Mouse (Mus musculus) fibroblast of lung, adult 2 months (primary cell): Measurements from ENCODE around the gene Ptprg.
"Not testable (repeated sequence)": the region's sequence is repeated elsewhere in the genome, so short reads cannot be mapped to it uniquely, and the experiment has no call there.

ENCODE experiments used
- DNase-seq: peaks from one replicate; pipeline ENCODE4 v3.0.0-alpha.2; 2011; ENCODE audit warnings: low read depth

The Ptprg gene

DNA sequence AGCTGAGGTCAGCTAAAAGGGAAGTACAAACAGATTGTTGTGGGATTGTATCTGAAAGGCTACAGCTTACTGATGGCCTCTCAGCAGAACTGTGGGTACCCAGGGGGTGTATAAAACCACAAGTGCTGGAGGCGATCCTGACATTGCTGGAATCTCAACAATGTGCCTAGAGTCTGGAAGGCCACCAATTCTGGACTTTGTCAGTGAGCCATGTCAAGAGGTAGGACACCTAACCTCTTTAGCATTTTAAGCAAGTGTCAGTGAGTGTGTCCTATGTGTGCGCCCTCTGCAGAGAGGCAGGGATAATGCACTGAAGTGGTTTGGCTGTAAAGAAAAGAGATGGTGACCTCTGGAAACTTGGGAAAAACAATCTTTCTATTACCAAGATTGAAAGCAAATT is 504.5 kb downstream of the Ptprg start:
- peak; percentile 14 for DNase-seq

DNA sequence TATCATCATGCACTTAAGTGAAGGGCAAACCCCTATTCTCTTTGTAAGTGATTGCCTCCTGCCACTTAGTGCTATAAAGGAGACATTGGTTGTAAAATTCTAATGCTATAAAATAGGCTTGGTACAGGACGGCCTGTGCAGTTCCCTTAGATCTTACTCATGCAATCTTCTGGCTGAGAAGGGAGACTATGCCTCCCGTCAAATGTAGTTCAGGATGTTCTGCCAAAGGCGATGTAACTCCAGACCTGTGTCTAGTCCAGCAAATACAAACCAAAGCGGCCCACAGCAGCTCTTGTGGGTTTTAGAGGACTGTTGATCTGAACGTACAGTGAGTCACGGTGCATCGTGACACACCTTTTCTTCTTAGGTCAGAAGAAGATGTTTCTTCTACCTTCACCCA is 505.8 kb downstream of the Ptprg start:
- no peak for DNase-seq

DNA sequence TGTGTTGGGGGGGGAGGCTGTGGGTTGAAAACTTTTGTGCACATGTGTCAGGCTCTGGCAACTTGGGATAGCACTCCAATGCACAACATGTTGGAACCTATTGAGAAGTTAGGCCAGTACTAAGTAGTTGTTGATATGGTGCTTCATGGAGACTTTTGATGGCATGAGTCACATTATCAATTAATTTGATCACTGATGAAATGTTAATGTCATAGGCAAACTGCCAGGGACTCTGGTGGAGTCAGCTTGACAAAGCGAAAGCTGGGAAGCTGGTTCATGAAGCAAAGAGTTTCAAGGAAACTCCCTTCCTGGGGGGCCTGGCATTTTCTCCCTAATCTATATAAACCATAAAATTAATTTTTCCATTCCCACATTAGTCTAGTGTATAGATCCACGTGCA is 508.0 kb downstream of the Ptprg start:
- DNase-seq, result not testable (repeated sequence)

DNA sequence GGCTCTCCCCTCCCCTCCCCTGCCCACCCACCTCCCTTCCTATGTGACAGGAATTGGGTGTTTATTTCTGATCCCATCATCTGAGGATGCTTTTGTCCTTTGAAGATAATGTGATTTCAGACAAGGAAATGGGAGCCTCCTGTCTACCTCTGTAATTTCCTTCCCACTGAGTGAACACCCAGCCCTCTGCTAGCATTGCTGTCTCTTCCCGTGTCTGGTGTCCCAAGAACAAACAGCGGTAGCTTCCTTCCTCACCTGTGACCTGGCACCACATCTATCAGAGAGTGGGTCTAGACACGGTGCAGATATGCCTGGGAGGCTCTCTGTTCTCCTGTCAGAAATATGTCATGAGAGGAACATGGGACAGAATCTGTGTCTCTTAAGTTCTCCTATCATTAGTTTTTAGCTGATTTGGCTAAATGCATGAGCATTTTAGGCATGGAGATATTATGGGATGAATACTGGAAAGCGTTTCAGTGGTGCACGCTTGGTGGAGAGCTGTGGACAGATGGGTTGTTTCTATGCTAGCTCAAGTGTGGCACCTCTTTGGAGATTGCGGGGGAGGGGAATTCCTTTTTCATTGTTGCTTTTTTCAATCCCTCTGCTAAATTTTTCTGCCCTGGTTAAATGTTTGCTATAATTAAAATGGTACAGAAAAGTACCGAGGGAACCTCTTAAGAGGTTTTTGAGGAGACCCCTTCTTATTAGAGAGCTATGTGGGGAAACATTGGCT is 509.5 kb downstream of the Ptprg start:
- DNase-seq, result no peak

DNA sequence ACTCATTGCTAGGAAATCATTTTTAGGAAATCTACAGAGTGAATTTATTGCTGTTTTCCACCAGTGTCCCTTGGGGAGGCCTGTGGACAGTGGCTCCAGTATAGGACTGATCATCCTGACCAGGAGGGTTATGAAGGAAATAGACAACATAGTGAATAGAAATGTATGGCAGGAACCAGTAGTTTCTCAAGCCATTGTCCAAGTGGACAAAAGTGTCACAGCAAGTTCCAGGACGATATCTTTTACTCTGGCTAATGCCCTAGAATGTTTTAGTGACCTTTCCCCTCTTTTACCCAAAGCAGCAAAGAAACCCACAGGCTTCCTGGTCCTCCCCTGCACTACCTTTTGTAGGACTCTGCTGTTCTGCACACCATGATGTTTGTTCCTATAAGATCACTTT is 511.7 kb downstream of the Ptprg start:
- DNase-seq, result no peak

DNA sequence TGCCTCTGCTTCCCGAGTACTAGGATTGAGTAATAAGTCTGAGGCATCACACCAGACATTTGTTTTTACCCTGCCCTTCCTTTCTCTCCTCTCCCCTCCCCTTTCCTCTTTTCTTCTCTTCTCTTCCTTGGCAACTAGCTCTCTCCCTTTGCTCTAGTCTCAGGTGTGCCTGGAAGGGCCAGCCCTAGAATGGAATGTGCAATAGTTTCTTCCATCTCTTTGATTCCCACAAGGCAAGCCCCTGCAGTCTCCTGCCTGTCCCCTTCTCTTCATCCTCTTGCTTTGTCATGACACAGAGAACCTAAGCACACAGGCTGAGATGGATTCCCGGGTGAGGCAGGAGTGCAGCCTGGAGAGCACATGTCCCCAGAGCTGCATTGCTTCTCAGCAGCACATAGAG is 512.4 kb downstream of the Ptprg start:
- no peak for DNase-seq

DNA sequence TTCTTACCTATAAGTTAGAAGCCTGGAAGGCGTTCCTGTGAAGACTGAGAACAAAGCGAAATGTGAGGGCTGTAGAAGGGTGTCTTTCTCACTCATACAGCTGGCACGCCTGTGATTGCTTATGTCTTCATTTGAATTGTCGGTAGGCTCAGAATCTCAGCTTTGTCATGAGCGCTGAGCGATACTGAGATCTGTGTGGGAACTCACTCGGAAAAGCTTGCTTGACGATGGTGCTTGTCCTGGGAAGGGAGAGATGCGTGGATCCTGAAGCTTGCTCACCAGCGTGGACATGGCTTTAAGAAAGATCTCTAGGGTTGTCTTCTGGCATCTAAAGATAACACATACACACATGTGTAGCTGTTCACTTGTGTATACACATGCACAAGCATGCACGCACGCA is 516.4 kb downstream of the Ptprg start:
- DNase-seq, result no peak

DNA sequence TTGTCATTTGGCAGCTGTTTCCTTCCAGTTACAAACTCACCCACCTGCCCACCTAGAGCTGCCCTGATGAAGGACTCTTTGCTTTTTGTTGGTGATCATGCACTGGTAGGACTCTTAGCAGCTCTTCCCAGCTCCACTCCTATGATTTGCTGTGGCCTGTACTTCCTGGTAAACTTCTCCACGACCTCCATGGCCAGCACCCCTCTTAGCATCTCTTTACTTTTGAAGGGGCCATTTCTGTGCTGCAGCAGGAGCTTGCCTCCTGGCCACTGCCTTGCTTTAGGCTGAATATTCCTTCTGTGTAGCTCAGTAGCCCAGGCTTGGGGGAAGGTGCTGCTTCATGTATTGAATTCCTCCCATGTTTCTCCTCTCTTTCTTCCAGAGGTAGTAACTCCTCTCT is 517.0 kb downstream of the Ptprg start:
- DNase-seq, result no peak

DNA sequence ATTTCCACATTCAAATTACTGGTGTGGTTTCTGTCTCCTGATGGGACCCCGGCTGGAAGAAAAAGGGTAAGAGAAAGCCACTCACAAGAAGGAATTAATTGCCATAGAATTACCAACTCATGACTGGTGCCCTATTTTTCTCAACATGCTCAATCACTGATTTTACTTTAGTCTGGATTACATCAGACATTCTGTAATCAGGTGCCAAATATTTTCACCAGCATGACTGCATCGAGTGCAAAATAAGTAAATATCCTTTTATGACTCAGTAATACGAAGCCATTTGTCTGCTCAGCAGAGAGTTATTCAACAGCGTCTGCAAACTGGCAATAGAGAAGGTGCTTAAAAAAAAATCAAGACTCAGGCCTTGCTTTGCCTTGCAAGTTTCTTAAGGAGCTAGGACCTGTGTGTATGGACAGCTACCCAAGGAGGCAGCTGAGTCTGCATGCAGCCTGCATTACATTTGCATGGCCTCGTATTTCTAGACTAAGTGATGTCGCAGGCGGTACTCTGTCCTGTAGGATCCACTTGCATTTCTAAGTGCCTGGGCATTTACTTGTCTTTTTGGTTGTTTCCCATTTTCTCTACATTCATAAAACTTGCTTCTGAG is 517.6 kb downstream of the Ptprg start:
- DNase-seq, result peak; percentile 60

DNA sequence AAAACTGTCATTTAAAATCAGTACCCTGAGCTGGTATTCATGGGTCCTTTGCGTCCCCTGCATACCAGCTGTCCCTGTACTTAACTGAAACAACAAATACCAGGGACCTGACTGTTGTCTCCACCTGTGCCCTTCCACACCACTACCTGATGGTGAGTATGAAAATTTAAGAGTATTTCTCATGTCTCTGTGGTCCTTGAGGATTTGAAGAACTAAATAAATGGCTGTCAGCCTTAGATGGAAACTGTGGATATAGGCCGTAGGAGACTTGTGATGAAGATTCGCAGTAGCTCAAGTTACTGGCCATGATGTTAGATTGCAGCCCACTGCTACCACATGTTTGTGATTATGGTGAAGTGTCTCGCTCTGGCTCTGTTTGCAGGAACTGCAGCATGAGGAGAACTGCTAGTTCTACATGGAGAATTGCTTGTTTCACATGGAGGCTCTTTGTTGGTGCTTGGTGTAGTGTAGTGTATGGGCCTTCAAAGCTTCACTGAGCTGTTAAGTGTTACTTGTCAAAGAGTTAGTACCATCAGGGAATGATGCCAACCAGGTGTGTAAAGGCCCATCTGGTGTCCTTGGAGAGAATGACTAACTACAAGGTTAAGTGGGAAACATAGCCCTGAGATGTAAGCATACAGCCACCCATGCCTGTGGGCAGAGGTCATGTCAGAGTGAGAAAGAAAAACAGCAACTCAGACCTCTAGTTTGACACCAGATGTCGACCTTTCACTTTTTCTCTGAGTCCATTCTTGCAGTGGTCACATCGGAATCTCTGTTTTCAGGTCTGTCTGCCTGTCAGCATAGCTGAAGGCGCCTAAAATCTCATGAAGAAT is 518.9 kb downstream of the Ptprg start:
- DNase-seq, result no peak

DNA sequence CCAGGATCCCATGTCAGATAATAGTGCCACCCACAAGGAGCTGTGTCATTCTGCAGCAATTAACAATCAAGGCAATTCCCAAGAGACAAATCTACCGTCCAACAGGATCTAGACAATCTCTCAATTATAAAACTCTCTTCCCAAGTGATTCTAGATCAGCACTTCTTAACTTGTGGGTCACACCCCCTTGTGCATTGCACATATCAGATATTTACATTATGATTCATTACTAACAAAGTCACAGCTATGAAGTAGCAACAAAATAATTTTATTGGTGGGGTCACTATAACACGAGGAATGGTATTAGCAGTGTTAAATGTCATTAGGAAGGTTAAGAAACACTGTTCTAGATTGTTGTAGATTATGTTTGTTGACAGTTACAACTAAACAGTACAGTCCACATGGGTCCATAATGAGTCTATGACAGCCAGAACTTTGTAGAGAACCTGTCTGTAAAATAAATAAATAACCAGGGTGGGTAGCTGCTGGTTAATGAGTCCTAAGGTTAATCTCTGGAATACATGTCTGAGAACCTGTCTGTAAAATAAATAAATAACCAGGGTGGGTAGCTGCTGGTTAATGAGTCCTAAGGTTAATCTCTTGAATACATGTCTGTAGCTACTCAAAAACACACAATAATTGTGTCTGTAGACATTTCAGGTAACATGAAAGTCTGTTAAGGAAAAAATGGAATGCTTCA is 520.2 kb downstream of the Ptprg start:
- DNase-seq, result no peak

DNA sequence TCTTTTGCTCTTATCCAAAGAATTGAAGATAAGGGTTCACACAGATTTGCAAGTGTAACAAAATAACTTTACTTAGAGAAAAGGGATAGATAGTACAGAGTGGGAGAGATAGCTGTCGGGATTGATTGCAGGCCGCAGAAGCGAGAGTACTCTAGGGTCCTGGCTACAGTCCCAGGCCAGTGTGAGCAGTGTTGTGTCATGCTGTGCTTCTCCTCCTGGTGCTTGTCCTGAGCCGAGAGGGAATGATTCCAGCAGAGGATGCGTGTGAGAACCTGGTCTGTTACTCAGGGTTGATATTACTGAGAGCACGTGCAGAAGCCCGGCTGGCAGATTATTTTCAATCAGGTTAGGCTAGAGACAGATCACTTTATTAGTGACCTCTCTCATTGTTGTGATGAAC is 523.9 kb downstream of the Ptprg start:
- no peak for DNase-seq

DNA sequence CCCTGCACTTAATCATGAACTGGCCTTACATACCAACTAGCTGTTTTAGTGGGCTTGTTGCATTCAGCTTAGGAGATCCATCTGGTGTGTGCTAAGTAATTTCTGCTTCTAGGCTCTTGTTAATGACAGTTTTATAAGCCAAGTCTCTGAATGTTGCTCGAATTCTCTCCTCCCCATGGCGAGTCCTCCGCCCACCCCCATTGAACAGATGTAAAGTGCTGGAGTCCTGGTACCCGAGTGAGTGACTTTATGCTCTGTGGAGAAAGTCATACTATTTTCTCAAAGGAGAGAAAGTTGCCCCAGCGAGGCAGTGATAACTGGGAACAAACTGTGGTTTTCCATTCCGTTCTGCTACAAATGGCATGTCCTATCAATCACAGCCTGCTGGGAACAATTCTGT is 525.9 kb downstream of the Ptprg start:
- DNase-seq, result no peak

DNA sequence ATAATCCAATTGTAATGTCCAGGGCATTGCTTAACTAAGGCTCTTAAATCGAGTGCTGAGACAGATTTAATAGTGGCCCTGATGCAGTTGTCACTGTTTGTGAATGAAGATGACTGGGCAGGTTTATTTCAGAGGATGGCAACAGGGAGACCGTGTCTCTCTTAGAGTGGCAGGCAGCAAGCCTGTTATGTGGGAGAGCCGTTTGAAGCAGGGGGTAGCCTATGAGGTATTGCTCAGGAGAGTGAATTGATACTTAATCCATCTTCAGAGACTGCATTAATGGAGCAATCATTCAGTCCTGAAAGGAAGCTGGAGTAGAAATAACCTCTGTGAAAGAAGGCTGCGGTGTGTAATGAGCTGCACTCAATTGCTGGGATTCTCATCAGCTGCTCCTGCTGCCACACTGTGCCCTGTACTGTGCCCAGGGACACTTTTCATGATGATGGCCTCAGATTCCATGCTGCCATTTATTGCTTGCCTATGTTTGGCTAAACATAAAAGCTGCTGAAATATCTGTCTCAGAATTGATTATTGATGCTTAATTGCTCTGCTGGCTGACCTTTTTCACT is 526.6 kb downstream of the Ptprg start:
- no peak for DNase-seq

DNA sequence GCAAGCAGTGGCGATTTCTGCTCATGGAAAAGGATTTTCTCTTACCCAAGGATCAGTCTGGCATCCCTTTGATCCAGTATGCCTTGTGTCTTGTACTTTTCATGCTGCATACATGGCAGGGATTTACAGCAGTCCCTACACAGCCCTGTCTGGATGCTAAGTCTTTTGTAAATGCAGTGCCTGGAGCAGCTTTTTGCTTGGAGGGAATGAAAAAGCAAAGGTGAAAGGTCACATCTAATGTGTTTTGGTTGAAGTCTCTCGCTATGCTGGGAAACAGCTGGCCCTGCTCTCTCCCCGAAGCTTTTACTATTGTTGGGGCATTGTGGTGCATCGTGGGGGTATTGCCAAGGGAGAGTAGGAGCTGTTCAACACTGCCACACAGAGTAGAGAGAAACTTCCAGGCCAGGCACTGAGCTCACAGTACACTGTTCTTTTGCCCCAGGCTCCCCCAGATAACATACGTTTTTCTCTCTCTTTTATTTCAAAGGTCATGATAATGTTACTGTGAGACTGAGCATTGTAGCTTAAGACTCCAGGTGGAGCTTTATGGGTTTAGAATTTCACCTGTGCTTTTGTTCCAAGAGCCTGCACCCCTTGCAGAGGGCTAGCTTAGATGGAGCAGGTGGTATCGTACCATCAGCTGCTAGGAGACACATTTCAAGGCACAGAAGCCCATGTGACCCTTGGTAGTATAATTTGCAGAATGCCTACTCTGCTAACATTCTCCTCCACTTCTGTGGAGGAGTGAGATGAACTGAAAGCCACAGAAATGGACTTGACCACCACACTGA is 529.0 kb downstream of the Ptprg start:
- no peak for DNase-seq

DNA sequence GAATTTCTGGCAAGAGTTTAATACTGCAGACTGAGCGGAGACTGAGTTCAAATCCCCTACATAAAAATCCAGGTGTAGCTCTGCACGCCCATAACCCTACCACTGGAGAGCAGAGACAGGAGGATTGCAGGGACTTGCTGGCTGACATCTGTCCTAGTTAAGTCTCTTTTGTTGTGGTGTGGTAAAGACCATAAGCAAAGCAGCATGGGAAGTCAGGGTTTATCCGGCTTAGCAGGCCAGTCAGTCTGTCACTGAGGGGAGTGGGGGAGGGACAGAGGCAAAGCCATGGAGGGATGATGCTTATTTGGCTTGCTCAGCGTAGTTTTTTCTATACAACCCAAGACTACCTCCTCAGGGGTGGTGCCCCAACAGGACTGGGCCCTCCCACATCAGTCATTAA is 530.7 kb downstream of the Ptprg start:
- DNase-seq, result no peak

DNA sequence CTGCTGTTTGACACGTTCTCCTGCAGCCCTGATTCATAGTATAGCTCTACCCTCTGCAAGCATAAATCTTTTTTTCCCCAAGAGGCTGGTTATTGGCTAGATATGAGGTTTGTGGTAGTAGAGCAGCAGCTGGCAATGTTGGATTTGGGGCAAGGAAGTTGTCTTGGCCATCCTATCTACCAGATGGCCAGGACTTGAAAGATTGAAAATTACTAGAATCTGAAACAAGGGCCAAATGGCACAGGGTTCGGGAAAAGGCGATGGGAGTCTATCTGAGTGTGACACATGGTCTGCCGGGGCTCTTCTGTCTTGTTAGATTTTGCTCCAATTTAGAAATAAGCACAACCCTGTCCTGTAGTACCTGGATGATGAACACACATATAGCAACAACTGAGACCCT is 531.7 kb downstream of the Ptprg start:
- no peak for DNase-seq

DNA sequence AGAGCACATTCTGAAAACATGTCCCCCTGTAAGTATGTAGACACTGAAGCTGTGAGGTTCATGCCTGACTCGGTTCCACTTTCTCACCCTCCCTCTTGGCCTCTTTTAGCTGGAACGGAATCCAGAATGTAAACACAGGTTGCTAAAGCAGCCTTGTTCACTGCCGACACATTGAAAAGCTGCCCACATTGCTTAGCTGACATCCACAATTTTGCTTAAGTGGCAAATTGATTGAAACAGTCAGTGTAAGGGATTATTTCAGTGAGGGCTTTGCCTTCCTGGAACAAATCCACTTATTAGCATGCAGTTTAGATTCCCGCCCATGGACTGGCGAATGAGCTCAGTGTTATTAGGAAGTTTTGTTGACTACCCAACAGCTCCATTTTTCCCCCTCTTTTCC is 532.8 kb downstream of the Ptprg start:
- DNase-seq, result peak; percentile 47

DNA sequence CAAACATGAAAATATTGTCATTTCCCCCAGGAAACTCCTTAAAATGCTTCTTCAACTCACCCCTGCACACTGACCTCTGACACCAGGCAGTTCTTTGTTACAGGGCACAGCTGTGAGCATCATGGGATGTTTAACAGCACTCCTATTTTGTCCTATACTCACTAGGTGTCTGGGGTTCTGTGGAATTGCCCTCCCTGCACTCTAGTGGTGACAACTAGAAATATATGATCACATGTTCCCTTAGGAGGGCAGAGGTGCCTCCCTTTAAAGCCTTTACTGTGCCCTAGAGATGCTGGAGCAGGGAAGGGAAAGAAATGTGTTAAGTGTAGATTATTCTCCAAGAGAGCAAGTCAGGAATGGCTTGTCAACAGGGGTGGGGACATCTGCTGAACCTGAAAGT is 536.6 kb downstream of the Ptprg start:
- DNase-seq, result no peak

DNA sequence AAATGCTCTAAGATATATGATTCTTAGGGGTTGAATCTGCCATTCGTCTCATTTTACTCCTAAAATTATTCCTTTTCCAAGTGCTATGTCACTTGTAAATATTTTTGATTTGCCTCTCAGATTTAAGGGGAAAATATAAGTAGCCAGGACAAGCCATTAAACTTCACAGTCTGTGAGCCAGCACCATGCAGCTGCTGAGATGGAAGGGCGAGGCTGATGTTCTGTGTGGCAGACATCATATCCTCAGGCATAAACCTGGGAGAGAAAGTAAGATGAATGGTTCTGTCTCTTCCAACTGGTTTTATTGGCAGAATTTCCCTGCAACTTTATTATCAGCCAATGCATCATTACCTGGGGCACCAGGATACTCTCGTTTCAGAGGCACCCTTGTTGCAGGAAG is 538.4 kb downstream of the Ptprg start:
- DNase-seq, result no peak
